Mouse (Mus musculus) left cerebral cortex, postnatal 14 days (tissue): ENCODE data around the gene Nol3. TPM values are rescaled to one million over a fixed set of nuclear protein-coding genes. Genes with fewer than 3 reads are reported as not detected.
"Not testable (repeated sequence)": the region's sequence is repeated elsewhere in the genome, so short reads cannot be mapped to it uniquely, and the experiment has no call there.

Source experiments
- DNase-seq, 2 experiments: peaks; one replicate each; pipeline ENCODE4 v3.0.0; 2021 to 2022; ENCODE audit warnings: low spot score in 2 of 2, mixed read lengths in 1 of 2
- intact Hi-C: fragments of 180-260 bp; cut with DNase I; formaldehyde crosslinking; loops from one replicate; pipeline ENCODE4 v1.15.1; 2025
- total RNA-seq, 2 experiments: library from RNA; stranded (reverse); gene quantifications; 2 replicates each; pipeline ENCODE4 v1.2.3; 2021

The Nol3 gene
- total RNA-seq, 2 experiments from 2014 or later = 4.5 to 5.1 TPM

DNA sequence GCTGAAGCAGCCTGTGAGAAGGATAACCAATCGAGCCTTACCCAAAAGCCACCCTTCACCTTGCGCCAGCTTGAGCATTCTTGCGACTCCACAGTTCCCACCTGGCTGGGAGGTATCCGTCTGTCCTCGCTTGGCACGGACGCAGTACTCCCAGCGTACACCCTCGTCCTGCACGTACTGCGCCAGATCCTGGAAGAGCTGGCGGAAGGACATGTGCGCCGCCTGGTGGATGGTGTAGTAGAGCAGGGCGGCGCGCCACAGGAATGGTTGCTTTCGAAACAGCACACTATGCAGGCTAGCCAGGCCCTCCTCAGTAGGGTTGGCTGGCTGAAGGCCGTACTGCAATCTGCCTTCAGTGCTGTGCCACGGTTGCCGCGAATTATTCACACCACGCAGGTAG is 7.1 kb downstream of the Nol3 start:
- no peak for DNase-seq
- intact Hi-C loops = no loop called here

DNA sequence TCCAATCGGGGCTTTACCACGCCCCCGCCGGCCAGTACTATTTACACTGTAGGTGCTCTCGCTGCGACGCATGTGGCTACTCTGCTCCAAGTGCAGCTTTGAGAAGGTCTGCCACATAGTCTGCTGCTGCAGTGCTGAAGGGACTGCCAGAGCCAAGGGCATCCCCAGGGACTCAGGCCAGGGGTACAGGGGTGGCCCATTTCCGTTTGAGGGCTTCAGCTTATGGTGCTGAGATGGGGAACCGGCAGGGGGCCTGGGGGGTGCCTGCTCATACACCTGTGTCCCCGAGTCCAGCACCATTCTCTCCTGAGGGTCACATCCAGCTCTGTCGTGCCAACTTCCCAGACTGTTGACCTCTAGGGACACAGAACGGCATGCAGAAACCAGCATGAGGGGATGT is 9.6 kb downstream of the Nol3 start:
- DNase-seq = no peak
- intact Hi-C loops = loop anchor here (5.0 kb wide), 1 partner anchor 643 kb away; the partner anchor contains the start of gene Ciao2b

DNA sequence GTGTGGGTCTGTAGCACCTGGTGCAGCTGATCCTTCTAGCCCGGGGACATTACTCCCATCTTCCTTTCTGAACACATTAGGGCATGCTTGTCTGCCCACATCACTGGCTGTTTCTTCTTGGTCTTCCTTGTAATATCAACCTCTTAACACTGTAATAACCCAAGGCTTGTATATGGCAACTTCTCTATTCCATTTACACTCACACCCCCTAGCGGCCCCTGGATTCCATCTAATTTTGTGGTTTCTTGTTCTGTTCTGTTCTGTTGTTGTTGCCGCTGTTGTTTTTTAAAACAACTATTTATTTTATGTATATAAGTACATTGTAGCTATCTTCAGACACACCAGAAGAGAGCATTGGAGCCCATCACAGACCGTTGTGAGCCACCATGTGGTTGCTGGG is 11.0 kb downstream of the Nol3 start:
- no peak for DNase-seq
- intact Hi-C loops = loop anchor here (5.0 kb wide), 1 partner anchor 645 kb away; the partner anchor contains the start of gene Ciao2b

DNA sequence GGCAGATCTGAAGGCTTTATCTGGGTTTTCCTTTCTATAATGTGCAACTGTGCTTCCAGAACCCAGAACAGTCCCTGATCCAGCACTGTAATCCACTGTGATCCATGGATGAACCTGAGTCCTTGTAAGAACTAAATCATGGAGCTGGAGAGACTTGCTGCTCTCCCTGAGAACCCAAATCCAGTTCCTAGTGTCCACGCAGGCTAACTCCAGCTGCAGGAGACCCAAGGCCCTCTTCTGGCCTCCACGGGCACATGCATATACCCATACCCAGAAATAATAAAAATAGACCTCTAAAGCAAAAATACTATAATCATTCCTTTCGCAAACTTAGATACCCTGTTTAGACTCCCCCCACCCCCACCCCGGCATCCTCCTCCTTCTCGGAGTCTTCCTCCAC is 12.3 kb downstream of the Nol3 start:
- intact Hi-C loops = loop anchor here (5.0 kb wide), 1 partner anchor 646 kb away; the partner anchor contains the start of gene Ciao2b
- no peak for DNase-seq

DNA sequence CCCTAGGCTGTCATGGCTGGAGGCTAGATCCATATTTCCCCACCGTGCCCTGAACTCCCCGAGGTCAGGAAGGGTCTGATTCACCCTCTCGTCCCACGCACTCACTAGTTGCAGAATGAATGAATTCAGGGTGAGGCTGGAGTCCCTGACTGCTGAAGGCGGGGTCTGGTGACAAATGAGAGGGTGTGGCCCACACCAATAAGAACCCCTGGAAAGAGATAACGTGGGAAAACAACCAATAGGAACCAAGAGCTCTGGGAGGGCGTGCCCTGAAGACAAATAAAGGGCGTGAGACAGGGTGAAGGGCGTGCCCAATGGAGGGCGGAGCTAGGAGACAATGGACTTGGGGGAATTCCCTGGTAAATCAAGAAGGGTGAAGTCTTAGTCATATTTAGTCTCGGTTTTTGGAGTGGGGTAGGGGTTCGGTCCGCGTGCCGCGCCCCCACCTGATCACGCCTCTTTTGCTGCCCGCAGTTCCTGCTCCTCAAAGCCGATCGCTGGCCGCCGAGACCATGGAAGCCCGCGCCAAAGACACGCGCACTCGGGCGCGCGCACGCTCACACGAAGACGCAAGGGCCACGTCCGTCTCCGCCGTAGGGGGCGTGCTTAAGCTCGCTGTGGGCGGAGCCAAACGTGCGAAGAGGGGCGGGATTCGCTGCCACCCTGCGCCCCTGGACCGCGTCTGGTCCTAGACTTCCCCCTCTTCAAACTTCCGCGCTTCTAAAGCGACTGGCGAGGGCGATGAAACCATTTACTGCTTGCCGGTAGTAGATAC is 13.2 kb downstream of the Nol3 start:
- intact Hi-C loops = loop anchor here (5.0 kb wide), 1 partner anchor 647 kb away; the partner anchor contains the start of gene Ciao2b
- DNase-seq = peak; percentile 97

DNA sequence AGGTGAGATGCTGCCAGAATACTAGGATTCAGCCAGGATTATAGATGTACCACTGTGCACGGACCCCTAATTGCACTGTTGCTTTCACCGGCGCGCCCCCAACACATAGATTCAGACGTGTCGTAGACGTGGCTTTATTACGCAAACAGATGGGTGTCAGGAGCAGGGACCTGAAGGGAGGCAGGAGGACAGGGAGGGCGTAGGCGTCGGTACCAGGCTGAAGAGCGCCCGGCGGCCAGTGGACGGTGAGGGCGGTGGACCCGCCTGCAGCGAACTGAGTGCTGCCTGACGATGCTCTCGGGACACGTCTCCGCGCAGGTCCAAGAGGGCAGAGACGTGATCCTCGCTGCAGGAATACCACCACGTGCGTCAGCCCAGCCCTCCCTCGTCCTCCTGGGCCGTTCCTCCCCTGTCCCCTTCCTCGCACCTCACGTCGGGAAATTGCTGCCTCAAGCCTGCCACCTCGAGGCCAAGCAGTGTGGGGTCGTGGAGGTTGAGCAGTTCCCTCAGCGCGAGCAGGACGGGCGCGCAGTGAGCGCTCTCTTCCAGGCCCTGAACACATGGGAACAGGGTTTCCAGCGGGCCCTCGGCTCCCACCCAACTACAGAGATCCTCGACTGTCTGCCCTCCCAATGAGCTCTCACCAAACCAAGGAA is 14.0 kb downstream of the Nol3 start, which contains the start of gene 4931428F04Rik:
TSS of gene 4931428F04Rik (minus strand) at position 60 of the 656 bp plus-strand sequence.
- intact Hi-C loops = loop anchor here (5.0 kb wide), 2 partner anchors 633 to 648 kb away; partner anchors contain the start of gene Ciao2b
- peak in 1 of 2 experiments; percentile 61 for DNase-seq

DNA sequence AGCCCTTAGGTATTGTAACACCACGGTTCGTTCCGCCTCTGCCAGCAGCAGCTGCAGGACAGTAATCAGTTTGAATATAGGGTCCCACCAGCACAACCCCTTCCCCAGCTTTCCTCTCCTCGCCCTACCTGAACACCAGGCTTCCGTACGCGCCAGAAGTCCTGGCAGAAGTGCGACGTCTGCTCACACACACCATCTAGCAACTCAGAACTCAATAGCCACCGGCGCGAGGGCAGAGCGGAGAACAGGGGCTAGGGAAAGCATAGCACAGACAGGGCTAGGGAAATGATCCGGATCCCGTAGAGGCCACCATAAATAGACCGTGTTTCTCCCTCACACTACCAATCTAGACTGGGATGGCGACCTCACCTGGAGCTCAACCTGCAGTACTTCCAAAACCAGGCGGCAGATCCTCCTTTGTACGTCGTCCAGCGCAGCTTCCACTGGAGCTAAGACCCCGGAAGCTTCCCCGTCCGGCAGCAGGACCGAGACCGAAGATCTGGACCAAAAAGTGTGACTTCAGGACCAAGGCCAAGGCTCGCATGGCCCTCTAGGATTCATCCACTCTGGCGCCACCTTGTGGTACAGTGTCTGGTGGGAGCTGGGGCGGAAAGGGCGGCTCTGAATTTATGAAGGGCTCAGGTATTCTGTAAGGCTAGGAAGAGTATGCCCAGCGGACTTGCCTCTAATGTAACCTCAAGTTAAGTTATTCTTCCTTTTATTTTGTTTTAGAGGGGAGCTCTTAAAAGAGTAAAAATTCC is 14.8 kb downstream of the Nol3 start:
- peak; percentile 70 to 79 for DNase-seq
- intact Hi-C loops = loop anchor here (5.0 kb wide), 1 partner anchor 633 kb away; no protein-coding TSS in a partner anchor

DNA sequence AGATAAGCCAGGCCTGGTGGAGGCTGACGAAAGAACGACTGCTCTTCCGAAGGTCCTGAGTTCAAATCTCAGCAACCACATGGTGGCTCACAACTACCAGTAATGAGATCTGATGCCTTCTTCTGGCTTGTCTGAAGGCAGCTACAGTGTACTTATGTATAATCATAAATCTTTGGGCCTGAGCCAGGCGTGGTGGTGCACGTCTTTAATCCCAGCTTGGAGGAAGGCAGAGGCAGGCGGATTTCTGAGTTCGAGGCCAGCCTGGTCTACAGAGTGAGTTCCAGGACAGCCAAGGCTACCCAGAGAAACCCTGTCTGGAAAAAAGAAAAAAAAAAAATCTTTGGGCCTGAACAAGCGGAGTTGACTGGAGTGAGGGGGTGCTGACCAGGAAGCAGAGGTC is 15.4 kb downstream of the Nol3 start:
- intact Hi-C loops = loop anchor here (5.0 kb wide), 1 partner anchor 634 kb away; no protein-coding TSS in a partner anchor
- DNase-seq = not testable (repeated sequence)

DNA sequence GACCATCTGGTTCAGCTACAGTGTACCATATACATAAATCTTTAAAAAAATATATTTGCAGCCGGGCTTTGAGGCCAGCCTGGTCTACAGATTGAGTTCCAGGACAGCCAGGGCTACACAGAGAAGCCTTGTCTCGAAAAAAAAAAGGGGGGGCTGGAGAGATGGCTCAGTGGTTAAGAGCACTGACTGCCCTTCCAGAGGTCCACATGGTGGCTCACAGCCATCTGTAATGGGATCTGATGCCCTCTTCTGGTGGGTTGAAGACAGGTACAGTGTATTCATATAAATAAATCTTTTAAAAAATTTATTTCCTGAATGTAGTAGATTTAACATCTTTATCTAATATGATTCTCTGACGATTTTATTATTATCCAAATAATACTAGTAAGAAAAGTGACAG is 15.9 kb downstream of the Nol3 start:
- intact Hi-C loops = loop anchor here (5.0 kb wide), 1 partner anchor 635 kb away; no protein-coding TSS in a partner anchor
- not testable (repeated sequence) for DNase-seq

DNA sequence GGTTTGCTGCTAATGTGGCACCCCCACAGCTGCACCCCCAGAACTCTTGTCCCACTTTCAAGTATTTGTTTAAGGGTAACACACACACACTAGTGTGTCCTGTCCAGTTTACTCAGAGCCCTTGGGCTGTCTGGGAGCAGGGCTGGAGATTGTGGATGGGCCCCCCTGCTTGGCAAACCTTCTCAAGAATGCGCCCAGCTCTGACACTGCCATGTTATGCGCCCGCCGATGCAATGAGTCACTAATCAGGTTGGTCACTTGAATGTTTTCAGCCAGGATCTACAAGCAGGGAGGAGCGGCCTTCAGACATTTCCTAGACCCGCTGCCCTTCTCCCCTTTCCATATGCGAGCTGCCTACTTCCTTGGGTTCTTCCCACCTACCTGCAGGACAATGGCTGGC is 16.5 kb downstream of the Nol3 start:
- intact Hi-C loops = loop anchor here (5.0 kb wide), 1 partner anchor 635 kb away; no protein-coding TSS in a partner anchor
- DNase-seq = no peak

DNA sequence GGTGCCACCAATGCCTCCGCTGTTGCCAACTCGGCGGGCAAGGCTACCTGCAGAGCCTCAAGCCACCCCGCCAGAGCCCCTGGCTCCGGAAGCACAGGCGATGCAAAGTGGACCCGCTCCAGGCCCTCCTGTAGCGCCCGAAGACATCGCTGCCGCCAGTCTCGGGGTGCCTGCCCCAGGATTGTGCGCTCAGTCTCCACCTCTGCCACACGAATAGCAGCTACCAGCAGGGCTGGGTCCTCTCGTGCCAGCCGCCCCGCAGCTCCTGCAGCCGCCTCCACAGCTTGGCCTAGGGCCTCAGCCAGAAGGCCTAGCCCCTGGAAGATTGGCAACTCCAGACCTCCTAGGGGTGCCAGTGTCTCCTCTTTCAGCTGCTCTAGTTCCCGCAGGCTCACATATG is 17.5 kb downstream of the Nol3 start:
- no peak for DNase-seq
- intact Hi-C loops = loop anchor here (5.0 kb wide), 1 partner anchor 636 kb away; no protein-coding TSS in a partner anchor

DNA sequence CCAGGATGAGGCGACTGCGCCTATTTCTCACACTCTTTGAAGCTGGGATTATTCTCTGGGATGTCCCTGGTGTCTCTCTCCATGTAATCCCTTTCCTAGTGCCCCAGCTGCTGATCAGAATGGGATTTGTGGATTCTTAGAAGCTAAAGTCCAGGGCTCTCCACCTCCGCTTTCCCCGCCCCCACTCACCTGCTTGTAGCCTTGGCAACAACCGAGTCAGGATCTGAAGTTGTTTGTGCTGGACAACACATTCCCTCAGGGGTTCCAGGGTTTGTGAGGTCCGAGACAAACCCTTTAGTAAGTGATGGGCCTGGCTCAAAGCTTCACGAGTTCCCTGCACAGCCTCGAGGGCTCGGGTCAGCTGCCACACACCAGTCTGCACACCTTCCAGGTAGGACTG is 18.8 kb downstream of the Nol3 start:
- intact Hi-C loops = loop anchor here (5.0 kb wide), 1 partner anchor 637 kb away; no protein-coding TSS in a partner anchor
- DNase-seq = no peak

DNA sequence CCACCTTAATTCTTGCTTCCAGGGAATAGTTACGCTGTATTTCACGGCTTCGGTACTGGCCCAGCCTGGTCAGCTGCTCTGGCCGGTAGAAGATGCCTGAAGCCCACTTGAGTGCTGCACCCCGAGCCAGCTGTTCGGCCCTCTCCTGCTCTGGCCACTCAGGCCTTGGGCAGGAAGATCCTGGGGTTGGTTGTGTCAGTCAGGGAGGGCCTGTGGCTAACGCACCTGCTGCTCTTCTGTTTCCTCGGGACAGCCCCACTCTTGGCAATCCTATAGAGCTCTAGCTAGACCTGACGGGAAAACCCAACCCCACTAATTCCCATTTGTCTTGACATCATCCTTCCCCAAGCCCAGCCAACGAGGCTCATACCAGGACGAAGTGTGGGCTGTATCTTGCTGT is 19.3 kb downstream of the Nol3 start:
- intact Hi-C loops = no loop called here
- DNase-seq = no peak

DNA sequence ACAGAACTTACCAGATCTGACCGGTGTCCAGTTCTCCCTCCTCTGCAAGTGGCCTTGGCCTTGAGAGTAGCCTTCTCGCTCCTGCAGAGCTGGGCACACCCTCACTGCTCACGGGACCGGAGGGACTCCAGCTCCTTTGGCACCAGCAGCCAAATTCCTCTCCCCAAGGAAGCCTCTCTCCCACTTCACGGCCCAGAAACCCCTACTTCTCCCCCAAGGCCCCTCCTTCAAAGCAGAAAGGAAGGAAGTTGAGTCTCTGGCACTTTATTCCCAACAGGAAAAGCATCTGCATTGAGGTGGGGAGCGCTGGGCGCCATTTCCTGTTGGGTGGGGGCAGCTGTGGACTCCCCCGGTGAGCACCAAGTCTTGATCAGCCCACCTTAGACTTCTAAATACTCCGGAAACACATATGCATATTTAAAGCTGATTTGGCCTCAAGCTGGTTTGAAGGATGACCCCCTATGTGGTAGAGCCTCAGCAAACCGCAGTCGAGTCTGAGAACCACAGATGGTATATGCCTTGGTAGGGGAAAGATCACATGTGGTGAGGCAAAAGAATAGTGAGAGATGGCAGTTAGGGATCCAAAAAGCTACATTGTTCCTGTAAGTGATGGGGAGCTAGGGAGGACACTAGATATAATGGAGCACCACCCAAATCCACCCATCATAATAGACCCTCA is 20.1 kb downstream of the Nol3 start, which contains the start of gene Exoc3l:
TSS of gene Exoc3l (minus strand) at position 207 of the 679 bp plus-strand sequence.
- intact Hi-C loops = no loop called here
- DNase-seq = no peak

DNA sequence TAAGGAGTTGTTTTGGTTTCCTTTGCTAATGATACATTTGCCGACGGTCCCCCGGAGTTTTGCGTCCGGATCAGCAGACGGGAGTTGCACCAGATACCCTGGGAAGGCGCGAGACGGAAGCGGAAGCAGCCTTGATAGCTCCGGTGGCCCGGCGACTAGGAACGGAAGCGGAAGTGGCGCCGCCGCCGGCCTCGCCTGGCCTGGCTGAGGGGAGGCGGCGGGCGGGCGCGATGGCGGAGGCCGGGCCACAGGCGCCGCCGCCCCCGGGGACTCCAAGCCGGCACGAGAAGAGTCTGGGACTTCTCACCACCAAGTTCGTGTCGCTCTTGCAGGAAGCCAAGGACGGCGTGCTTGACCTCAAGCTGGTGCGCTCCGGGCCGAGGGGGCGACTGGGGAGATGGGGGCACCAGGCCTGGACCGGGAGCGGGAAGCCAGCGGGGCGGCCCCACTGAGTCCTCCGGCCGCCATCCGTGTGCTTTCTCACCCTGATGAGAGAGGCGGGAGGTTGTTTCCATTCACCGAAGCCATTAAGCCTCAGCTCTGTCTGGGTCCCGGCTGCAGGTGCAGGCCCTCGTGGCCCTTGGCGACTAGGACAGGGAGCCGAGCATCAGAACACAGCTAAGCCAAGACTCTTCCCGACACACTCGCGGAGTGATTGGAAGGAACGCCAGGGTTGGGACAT is 21.7 kb downstream of the Nol3 start, which contains the start of gene E2f4:
TSS of gene E2f4 (plus strand) at position 153 of the 682 bp plus-strand sequence.
- intact Hi-C loops = no loop called here
- peak; percentile 88 to 95 for DNase-seq

DNA sequence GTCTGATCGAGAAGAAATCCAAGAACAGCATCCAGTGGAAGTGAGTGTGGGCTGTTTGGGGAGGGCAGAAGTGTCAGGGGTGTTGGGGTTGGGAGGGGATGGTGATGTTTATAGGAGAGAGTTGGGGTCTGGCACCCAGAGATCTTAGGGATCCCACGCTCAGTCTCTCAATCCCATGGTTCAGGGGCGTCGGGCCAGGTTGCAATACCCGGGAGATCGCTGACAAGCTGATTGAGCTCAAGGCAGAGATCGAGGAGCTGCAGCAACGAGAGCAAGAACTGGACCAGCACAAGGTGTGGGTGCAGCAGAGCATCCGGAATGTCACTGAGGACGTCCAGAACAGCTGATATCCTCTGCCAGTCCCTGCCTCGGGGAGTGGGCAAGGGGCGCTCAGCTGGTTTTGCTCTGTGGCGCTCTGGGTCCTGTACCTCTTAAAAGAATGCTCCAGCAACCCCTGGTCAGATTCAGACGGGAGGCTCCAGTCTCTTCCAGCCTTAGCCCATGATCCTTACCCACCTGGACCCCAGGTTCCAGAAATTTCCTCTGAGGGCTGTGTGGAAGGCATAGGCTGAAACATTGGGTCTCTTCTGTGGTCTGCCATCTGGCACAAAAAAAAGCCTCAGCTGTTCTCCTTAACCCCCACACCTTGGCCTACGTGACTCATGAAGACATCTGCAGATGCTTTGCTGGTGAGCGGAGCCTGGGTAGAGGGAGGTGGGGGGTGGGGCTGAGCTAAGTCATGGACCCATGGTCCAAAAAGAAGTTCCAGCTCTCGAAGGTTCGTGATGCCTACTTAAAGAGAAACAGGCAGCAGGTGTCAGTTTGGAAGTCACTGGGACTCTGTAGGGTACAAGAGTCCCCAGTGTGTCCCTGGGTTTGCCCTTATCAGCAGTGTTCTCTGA is 22.7 kb downstream of the Nol3 start:
- intact Hi-C loops = no loop called here
- no peak for DNase-seq

DNA sequence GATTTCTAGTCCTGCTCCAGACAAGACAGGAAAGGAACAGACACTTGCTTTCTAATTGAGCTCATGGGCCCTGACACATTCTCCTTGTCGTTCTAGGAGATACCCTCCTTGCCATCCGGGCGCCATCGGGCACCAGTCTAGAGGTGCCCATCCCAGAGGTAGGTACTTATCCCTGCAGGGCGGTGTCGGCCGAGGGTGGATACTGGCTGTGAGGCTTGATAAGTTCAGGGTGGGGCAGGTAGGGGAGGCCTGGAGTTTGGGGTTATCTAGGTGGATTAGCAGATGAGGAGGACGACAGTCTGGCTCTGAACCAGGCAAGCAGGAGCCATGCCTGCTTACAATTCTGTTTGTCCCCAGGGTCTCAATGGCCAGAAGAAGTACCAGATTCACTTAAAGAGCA is 24.0 kb downstream of the Nol3 start:
- DNase-seq = no peak
- intact Hi-C loops = no loop called here
